Mouse (Mus musculus) neural tube, embryonic 11.5 days (tissue): ENCODE results near the gene Elfn2. TPM values are rescaled to one million over a fixed set of nuclear protein-coding genes. Genes with fewer than 3 reads are reported as not detected.
A peak's percentile ranks its signal among the peaks of the same experiment; 100 is the strongest.

Experiments
- ATAC-seq: fragments of 200-750 bp; cut with Nextera tagmentation; 2 replicates; pipeline ENCODE4 v1.8.0; 2017; ENCODE audit warnings: moderate number of reproducible peaks, mild to moderate bottlenecking, moderate TSS enrichment, moderate library complexity; ENCODE audit not compliant: insufficient read depth, low FRiP score, low TSS enrichment
- DNase-seq: peaks from one replicate; pipeline ENCODE4 v3.0.0-alpha.2; 2015; ENCODE audit warnings: low spot score
- H3K27ac ChIP-seq: fragments of 300-500 bp; sonication (generic); 2 replicates; pipeline ENCODE4 v1.5.1; 2014; ENCODE audit warnings: low read depth, mild to moderate bottlenecking, low read length
- H3K27me3 ChIP-seq: fragments of 300-500 bp; sonication (generic); 2 replicates; pipeline ENCODE4 v1.6.1; 2014; ENCODE audit warnings: mild to moderate bottlenecking, low read length, mixed read lengths; ENCODE audit not compliant: control insufficient read depth, insufficient read depth
- H3K36me3 ChIP-seq: fragments of 300-500 bp; sonication (generic); 2 replicates; pipeline ENCODE4 v1.6.1; 2014; ENCODE audit warnings: mild to moderate bottlenecking, low read length, moderate library complexity, mixed read lengths; ENCODE audit not compliant: control insufficient read depth, insufficient read depth
- H3K4me1 ChIP-seq: fragments of 300-500 bp; sonication (generic); 2 replicates; pipeline ENCODE4 v1.6.1; 2014; ENCODE audit warnings: low read length, mixed read lengths; ENCODE audit not compliant: control insufficient read depth, insufficient read depth
- H3K4me2 ChIP-seq: fragments of 300-500 bp; sonication (generic); 2 replicates; pipeline ENCODE4 v1.6.1; 2014; ENCODE audit warnings: low read depth, mild to moderate bottlenecking, moderate library complexity
- H3K4me3 ChIP-seq: fragments of 300-500 bp; sonication (generic); 2 replicates; pipeline ENCODE4 v1.5.1; 2014; ENCODE audit warnings: low read depth, low read length
- H3K9ac ChIP-seq: fragments of 300-500 bp; sonication (generic); 2 replicates; pipeline ENCODE4 v1.6.1; 2014; ENCODE audit warnings: mild to moderate bottlenecking, low read length
- H3K9me3 ChIP-seq: fragments of 300-500 bp; sonication (generic); 2 replicates; pipeline ENCODE4 v1.6.1; 2016; ENCODE audit warnings: low read length; ENCODE audit not compliant: control insufficient read depth
- WGBS: fragments of 180-500 bp; shearing (Covaris S2); extraction: QIAGEN DNeasy Blood & Tissue Kit; methylation state at CpG from one replicate; pipeline ENCODE4 v1.1.7; 2014; 5-methylcytosine and 5-hydroxymethylcytosine counted together
- polyA plus RNA-seq: library from polyadenylated mRNA; unstranded; fragments of >200 nt; fragmentation: Nextera tagmentation; extraction: Ambion mirVana; gene quantifications from 2 replicates; pipeline ENCODE4 v1.2.1, GENCODE M21; 2014

Gene Elfn2
- polyA plus RNA-seq, 1 experiment from 2014 or later = 0.15 TPM

DNA sequence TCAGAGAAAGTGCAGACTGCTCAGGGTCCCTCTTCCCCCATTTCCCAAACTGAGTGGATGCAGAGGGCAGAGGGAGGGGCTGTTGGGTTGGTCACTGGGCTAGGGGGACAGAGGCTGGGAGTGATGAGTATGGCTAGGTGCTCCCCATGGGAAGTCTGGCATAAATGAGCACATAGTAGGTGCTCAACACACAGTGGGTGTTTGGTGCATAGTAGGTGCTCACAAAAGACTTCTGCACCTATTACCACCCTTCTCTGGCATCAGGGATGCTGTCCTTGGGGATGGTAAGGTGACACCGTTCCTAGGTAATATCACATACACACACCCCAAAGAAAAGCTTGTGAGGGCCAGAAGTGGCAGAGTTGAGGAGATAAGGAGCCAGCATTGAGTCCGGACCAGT is 18.2 kb downstream of the Elfn2 start:
- Histone ChIP-seq H3K4me1 (no peaks in the 10 kb centered on the region), H3K9me3 (no peaks in the 10 kb centered on the region), H3K27ac (no peak overlapping the region), H3K9ac (no peak overlapping the region), H3K4me2 (no peak overlapping the region), H3K36me3 (no peaks in the 10 kb centered on the region), H3K4me3 (no peak overlapping the region), H3K27me3 (no peaks in the 10 kb centered on the region)
- ATAC-seq = no peak
- WGBS = 71% methylated on average over 2 of the region's 2 CpGs
- no peak for DNase-seq

DNA sequence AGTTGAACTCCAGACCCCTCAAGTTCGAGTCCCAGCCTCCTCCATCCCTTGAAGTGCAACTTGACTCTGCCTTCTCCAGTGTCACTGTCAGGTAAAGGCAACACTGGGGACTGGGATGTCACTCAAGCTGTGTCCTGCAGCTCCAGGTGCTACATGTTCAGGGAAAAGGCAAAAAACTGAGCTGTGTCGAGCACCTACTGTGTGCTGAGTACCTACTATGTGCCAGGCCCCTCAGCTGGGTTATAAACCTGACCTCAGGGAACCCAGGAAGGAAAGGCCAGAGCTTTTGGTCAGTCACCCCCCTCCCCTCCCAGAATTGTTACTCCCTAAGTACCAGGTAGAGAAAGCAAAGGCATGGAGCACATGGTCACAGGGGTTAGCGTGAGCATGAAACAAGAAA is 19.1 kb downstream of the Elfn2 start:
- no peak overlapping the region for H3K4me2 ChIP-seq
- no peak for ATAC-seq
- no peaks in the 10 kb centered on the region for H3K27me3 ChIP-seq
- no peak overlapping the region for H3K27ac ChIP-seq
- H3K9me3 ChIP-seq = no peaks in the 10 kb centered on the region
- no peak for DNase-seq
- no peak overlapping the region for H3K9ac ChIP-seq
- no peaks in the 10 kb centered on the region for H3K36me3 ChIP-seq
- no peaks in the 10 kb centered on the region for H3K4me1 ChIP-seq
- no peak overlapping the region for H3K4me3 ChIP-seq
- 57% methylated on average over 3 of the region's 3 CpGs for WGBS

DNA sequence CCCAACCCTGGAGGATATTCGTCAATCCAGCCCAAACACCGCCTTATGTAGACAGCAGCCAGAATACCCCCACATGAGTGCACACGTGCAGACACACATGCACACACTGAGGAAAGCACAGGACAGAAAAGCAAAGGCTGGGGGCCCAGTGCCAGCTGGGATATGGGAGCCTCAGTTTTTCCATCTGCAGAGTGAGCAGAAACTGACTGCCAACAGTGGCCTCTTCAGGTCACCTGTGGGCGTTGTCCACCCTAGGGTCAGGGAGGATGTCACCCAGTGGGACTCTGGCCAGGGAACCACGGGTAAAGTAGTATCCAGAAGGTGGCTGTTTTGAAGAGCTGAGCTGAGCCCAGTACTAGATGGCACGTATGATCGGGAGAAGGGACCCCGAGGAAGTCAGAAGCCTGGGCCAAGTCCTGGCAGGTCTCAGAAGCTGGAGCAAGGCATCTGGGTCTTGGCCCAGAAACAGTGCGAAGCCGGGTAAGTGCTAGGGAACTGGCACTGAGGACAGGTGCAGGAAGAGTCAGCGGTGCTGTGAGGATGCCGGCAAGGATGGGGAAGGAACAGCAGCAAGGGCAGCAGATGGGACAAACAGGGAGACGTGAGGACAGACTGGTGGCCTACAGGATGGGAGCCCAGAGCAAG is 20.0 kb downstream of the Elfn2 start:
- 81% methylated on average over 13 of the region's 13 CpGs for whole genome bisulfite sequencing
- Histone ChIP-seq H3K4me2 (no peak overlapping the region), H3K27me3 (no peaks in the 10 kb centered on the region), H3K4me3 (no peak overlapping the region), H3K27ac (no peak overlapping the region), H3K4me1 (no peaks in the 10 kb centered on the region), H3K9ac (no peak overlapping the region), H3K36me3 (no peaks in the 10 kb centered on the region), H3K9me3 (no peaks in the 10 kb centered on the region)
- ATAC-seq (no peak), DNase-seq (no peak)

DNA sequence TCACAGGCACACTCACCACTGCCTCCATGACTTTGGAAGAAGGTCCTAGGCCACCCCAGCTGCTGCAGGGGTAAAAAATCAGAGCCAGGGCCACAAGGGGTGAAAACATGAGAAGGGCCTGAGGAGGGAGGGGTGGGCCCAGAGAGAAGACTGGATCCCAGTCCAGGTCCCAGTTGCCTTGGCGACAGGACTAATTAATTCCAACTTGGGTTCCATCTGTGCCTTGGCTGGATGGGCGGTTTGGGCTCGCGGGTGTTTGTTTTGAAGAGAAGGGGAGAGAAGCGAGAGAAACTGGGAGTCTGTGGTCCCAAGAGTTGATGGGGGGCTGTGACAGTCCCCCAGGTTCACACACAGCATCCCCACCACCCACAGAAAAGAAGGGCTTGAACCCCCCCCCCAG is 20.5 kb downstream of the Elfn2 start:
- ATAC-seq (no peak), DNase-seq (no peak)
- Histone ChIP-seq H3K27me3 (no peaks in the 10 kb centered on the region), H3K4me2 (no peak overlapping the region), H3K27ac (no peak overlapping the region), H3K4me3 (no peak overlapping the region), H3K9me3 (no peaks in the 10 kb centered on the region), H3K4me1 (no peaks in the 10 kb centered on the region), H3K36me3 (no peaks in the 10 kb centered on the region), H3K9ac (no peak overlapping the region)
- 44% methylated on average over 5 of the region's 5 CpGs for WGBS

DNA sequence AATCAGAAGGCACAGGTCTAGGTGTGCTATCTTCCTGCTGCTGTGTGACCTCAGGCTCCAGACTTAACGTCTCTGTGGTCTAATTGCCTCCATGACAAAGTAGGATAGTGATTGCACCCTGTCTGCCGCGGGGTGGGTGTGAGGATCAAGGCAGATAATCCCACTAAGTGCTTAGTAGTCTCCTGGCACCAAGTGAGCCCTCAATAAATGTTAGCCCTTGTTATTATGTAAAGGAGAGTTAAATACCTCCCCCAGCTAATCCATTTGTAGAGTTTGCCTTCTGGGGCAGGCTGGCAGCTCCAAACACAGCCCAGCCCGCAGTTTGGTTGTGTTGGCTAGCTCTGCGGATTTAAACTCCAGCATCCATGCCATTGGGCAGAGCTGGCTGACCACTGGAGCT is 22.8 kb downstream of the Elfn2 start:
- Histone ChIP-seq H3K27me3 (no peaks in the 10 kb centered on the region), H3K4me2 (no peak overlapping the region), H3K4me1 (no peaks in the 10 kb centered on the region), H3K9ac (no peak overlapping the region), H3K36me3 (no peaks in the 10 kb centered on the region), H3K9me3 (no peaks in the 10 kb centered on the region), H3K27ac (no peak overlapping the region), H3K4me3 (no peak overlapping the region)
- WGBS = 28% methylated on average over 5 of the region's 5 CpGs
- no peak for DNase-seq
- ATAC-seq = no peak

DNA sequence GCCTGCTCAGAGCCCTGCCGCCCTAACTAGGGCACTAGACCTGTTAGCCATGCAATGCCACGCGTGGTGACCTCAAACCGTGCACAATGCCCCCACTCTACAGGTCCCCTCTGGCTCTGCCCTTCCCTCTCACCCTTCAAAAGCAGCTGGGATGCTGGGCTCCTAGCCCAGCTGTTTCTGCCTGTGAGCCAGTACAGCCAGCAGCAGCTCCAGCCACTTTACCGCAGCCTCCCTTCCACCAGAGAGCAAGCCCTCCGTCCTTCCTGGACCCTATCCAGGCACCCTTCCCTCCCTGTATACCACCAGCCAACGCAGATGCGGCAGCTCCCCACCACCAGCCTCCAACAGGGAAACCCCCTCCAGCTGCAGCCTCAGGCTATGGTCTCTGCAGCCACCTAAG is 26.1 kb downstream of the Elfn2 start:
- ATAC-seq = no peak
- H3K27me3 ChIP-seq = no peaks in the 10 kb centered on the region

DNA sequence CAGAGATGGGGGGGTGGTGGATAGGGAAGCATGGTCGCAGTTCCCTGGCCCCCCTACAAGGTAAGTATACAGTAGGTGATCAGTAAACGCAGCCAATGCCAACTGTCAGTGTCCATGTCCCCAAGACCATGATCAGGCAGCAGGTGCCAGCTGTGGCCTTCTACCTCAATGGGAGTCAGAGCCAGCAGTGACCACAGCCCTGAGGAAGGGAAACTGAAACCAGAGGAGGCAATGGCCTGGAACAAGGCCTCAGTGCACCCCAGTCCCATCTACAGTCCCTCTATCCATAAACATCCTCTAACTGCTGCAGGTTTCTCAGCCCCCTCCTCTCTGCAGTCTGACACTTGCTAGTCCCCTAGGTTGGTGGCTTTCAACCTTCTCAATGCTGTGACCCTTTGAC is 27.9 kb downstream of the Elfn2 start:
- Histone ChIP-seq H3K4me2 (no peak overlapping the region), H3K36me3 (no peaks in the 10 kb centered on the region), H3K4me3 (no peak overlapping the region), H3K4me1 (no peaks in the 10 kb centered on the region), H3K27me3 (no peaks in the 10 kb centered on the region), H3K27ac (no peak overlapping the region), H3K9me3 (no peaks in the 10 kb centered on the region), H3K9ac (no peak overlapping the region)
- 91% methylated on average over 2 of the region's 2 CpGs for WGBS
- ATAC-seq (no peak), DNase-seq (no peak)

More for the DNA sequence above, 26.1 kb downstream of the Elfn2 start:
- 67% methylated on average over 8 of the region's 8 CpGs for WGBS
- H3K9ac ChIP-seq = no peak overlapping the region
- DNase-seq = no peak
- no peaks in the 10 kb centered on the region for H3K4me1 ChIP-seq
- no peaks in the 10 kb centered on the region for H3K36me3 ChIP-seq
- no peak overlapping the region for H3K4me2 ChIP-seq
- no peak overlapping the region for H3K27ac ChIP-seq
- no peak overlapping the region for H3K4me3 ChIP-seq
- no peaks in the 10 kb centered on the region for H3K9me3 ChIP-seq

DNA sequence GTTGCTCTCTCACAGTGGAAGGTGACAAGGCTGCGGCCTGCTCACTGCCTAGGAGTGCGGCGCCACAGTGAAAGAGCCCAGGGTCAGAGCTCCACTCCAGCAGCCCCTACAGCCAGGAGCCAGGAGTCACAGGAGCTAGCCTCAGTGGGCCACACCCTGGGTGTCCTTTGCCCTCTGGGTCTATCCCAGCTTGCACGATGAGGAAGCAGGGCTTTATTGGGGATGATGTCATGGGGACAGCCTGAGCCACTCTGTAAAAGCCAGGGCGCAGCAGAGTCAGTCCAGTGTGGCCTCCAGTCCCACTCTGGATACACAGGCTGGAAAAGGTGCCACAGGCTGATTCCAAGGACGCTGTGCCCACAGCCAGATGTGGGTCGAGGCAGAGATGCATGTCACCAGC is 31.7 kb downstream of the Elfn2 start:
- H3K4me1 ChIP-seq = peaks cover 16% of the 10 kb centered on the region

DNA sequence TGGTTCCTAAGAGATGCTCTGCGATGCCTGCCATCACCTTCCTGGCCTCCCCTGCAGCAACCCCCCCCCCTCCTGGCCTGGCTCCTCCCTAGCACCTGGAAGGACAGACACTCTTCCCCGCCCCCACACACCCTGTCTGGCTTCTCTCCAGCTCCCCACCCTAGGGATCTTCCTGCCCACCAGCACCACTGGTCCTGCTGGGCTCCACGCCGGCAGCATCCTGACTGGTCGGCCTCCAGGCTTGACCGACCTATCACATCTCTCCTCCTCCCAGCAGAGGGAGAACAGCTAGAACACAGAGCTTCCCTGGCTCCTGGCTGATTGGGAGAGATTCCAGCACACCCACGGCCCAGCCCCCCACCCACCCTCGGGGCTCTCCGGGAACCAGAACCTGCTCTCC is 34.5 kb downstream of the Elfn2 start:
- Histone ChIP-seq H3K9me3 (no peaks in the 10 kb centered on the region), H3K27me3 (no peaks in the 10 kb centered on the region), H3K36me3 (no peaks in the 10 kb centered on the region), H3K9ac (no peak overlapping the region), H3K4me2 (no peak overlapping the region), H3K4me1 (peaks cover 24% of the 10 kb centered on the region), H3K27ac (0 out of 2 replicates have a peak overlapping the region, but pooled peaks have one; percentile 49), H3K4me3 (no peak overlapping the region)
- ATAC-seq (peak; percentile 51; the same call in 1 of the 2 replicates), DNase-seq (peak; percentile 48)
- 8% methylated on average over 9 of the region's 9 CpGs for WGBS

More for the DNA sequence above, 31.7 kb downstream of the Elfn2 start:
- Histone ChIP-seq H3K4me2 (no peak overlapping the region), H3K9me3 (no peaks in the 10 kb centered on the region), H3K9ac (no peak overlapping the region), H3K4me3 (no peak overlapping the region), H3K27ac (no peak overlapping the region), H3K36me3 (no peaks in the 10 kb centered on the region), H3K27me3 (no peaks in the 10 kb centered on the region)
- DNase-seq (no peak), ATAC-seq (no peak)
- 65% methylated on average over 7 of the region's 7 CpGs for WGBS
